Mouse (Mus musculus): ENCODE data around the gene Zfp790. TPM values are rescaled to one million over a fixed set of nuclear protein-coding genes. Genes with fewer than 3 reads are reported as not detected.
A peak's percentile ranks its signal among the peaks of the same experiment; 100 is the strongest.

Zfp790 gene
- polyA plus RNA-seq, 1 experiment from 2014 or later: 23.5 TPM

DNA sequence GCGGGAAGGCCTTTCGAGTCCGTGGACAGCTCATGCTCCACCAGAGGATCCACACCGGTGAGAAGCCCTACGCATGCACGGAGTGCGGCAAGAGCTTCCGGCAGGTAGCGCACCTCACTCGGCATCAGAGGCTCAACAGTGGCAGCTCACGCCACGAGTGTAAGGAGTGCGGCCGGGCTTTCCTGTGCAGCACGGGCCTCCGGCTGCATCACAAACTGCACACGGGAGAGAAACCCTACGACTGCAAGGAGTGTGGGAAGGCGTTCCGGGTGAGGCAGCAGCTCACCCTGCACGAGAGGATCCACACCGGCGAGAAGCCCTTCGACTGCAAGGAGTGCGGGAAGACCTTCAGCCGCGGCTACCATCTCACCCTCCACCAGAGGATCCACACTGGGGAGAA is 23.0 kb upstream of the Zfp790 start:
- H3K27me3 ChIP-seq: no peaks in the 10 kb centered on the region
- no peaks in the 10 kb centered on the region; the same call in 1 of the 2 replicates for H3K9me3 ChIP-seq
- H3K4me2 ChIP-seq: no peak overlapping the region
- H3K27ac ChIP-seq (replicated peaks): no peak overlapping the region
- 39% methylated on average over 27 of the region's 27 CpGs for WGBS
- no peak overlapping the region for H3K9ac ChIP-seq
- H3K4me3 ChIP-seq: no peak overlapping the region
- no peaks in the 10 kb centered on the region for H3K4me1 ChIP-seq (replicated peaks)
- no peak for ATAC-seq (ENCODE audit: low FRiP score, low read depth)
- H3K36me3 ChIP-seq: peaks cover 66% of the 10 kb centered on the region

DNA sequence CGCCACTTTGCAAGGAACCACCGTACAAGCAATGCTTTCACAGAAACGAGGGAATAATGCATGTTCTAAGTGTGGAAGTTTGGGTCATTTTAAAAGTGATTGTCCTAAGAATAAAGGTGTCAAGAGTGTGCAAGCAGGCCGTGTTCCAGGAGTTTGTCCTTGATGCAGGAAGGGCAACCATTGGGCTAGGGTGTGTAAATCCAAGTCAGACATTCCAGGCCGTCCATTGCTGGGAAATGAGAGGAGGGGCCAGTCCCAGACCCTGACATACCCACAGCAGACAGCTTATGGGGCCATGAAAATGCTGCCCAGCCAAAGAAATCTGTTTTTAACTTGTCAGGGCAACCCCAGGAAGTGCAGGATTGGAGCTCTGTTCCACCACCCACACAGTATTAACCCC is 8.9 kb upstream of the Zfp790 start:
- WGBS: 91% methylated on average over 5 of the region's 5 CpGs
- H3K27me3 ChIP-seq: no peaks in the 10 kb centered on the region
- no peak for ATAC-seq (ENCODE audit: low FRiP score, low read depth)

GRCm38 (mm10) chr7:29812244-29812643 is 3.7 kb upstream of the Zfp790 start:
- Histone ChIP-seq H3K27ac (replicated peaks) (no peak overlapping the region), H3K9me3 (0 out of 2 replicates have a peak, but pooled peaks cover 5% of the 10 kb centered on the region), H3K27me3 (no peaks in the 10 kb centered on the region), H3K4me3 (no peak overlapping the region), H3K9ac (no peak overlapping the region), H3K4me2 (no peak overlapping the region), H3K36me3 (peaks cover 3% of the 10 kb centered on the region; the same call in 1 of the 2 replicates), H3K4me1 (replicated peaks) (peaks cover 19% of the 10 kb centered on the region)
- ATAC-seq (ENCODE audit: low FRiP score, low read depth): no peak
- WGBS: 91% methylated on average over 1 of the region's 1 CpGs

More for the DNA sequence above, 8.9 kb upstream of the Zfp790 start:
- Histone ChIP-seq H3K27ac (replicated peaks) (no peak overlapping the region), H3K36me3 (peaks cover 3% of the 10 kb centered on the region; the same call in 1 of the 2 replicates), H3K9ac (no peak overlapping the region), H3K4me1 (replicated peaks) (no peaks in the 10 kb centered on the region), H3K4me2 (no peak overlapping the region), H3K4me3 (no peak overlapping the region), H3K9me3 (0 out of 2 replicates have a peak, but pooled peaks cover 5% of the 10 kb centered on the region)

DNA sequence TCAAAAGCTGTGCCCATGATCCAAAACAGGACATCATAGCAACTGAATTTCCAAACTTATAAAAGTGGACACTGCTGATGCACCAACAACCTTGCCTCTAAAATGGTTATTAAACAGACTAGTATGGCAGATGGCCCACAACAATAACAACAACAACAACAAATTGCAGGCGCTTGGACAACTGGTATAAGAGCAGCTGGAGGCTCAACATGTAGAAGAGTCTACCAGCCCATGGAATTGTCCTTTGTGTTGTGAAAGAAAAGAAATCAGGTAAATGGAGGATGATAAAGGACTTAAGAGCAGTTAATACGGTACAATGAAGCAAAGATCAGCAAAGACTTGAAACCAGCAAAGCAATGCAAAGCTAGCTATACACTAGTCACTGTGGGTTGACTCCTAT is 1.5 kb upstream of the Zfp790 start:
- H3K4me1 ChIP-seq (replicated peaks): peaks cover 38% of the 10 kb centered on the region
- H3K27ac ChIP-seq (replicated peaks): no peak overlapping the region
- WGBS: 96% methylated on average over 2 of the region's 2 CpGs
- peak overlapping the region; percentile 75 for H3K4me2 ChIP-seq
- peak overlapping the region; percentile 67; the same call in 1 of the 2 replicates for H3K4me3 ChIP-seq
- ATAC-seq (ENCODE audit: low FRiP score, low read depth): no peak
- peaks cover 3% of the 10 kb centered on the region; the same call in 1 of the 2 replicates for H3K36me3 ChIP-seq
- H3K27me3 ChIP-seq: no peaks in the 10 kb centered on the region
- 0 out of 2 replicates have a peak, but pooled peaks cover 5% of the 10 kb centered on the region for H3K9me3 ChIP-seq
- H3K9ac ChIP-seq: no peak overlapping the region

- peak overlapping the region; percentile 75 for H3K4me2 ChIP-seq
- peak; percentile 57 for ATAC-seq (ENCODE audit: low FRiP score, low read depth)
- no peaks in the 10 kb centered on the region for H3K27me3 ChIP-seq
- H3K27ac ChIP-seq (replicated peaks): peak overlapping the region; percentile 91
- peaks cover 43% of the 10 kb centered on the region for H3K4me1 ChIP-seq (replicated peaks)
- peak overlapping the region; percentile 74 for H3K9ac ChIP-seq
- H3K9me3 ChIP-seq: 0 out of 2 replicates have a peak, but pooled peaks cover 5% of the 10 kb centered on the region
- peaks cover 3% of the 10 kb centered on the region; the same call in 1 of the 2 replicates for H3K36me3 ChIP-seq
- WGBS: 1% methylated on average over 12 of the region's 12 CpGs
- peak overlapping the region; percentile 67 for H3K4me3 ChIP-seq
These were observed 691 bp upstream of the Zfp790 start for GRCm38 (mm10) chr7:29815061-29815784.

GRCm38 (mm10) chr7:29818619-29819254 is 2.8 kb downstream of the Zfp790 start:
- Histone ChIP-seq H3K4me3 (peak overlapping the region; percentile 58), H3K9ac (peak overlapping the region; percentile 63), H3K4me1 (replicated peaks) (peaks cover 43% of the 10 kb centered on the region), H3K4me2 (peak overlapping the region; percentile 67), H3K27me3 (no peaks in the 10 kb centered on the region), H3K36me3 (peaks cover 5% of the 10 kb centered on the region; the same call in 1 of the 2 replicates), H3K9me3 (no peaks in the 10 kb centered on the region), H3K27ac (replicated peaks) (peak overlapping the region; percentile 82)
- WGBS: 1% methylated on average over 12 of the region's 12 CpGs
- ATAC-seq (ENCODE audit: low FRiP score, low read depth): peak; percentile 70

DNA sequence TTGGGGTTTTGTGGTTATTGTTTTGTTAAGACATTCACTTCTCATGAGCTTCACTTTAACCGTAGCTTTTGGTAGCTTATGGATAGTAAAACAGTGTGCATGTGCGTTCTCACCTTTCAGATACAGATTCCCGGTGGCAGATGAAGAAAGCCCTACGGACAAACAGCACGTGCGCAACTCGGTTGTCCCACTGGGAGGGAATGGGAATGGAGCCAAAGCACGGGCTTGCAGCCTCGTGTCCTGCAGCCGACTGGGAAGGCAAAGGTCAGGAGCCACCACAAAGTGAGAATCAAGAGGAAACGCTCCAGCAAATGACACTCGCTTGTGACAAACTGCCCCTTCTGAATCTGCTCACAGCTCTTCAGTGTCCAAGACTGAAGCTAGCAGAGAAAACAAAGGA is 12.1 kb downstream of the Zfp790 start:
- ATAC-seq (ENCODE audit: low FRiP score, low read depth): no peak
- H3K36me3 ChIP-seq: peaks cover 85% of the 10 kb centered on the region

GRCm38 (mm10) chr7:29829804-29830203 is 13.9 kb downstream of the Zfp790 start:
- Histone ChIP-seq H3K36me3 (peaks cover 86% of the 10 kb centered on the region), H3K27ac (replicated peaks) (no peak overlapping the region), H3K9me3 (no peaks in the 10 kb centered on the region), H3K4me3 (no peak overlapping the region), H3K9ac (no peak overlapping the region), H3K4me1 (replicated peaks) (no peaks in the 10 kb centered on the region), H3K4me2 (no peak overlapping the region), H3K27me3 (no peaks in the 10 kb centered on the region)
- 71% methylated on average over 12 of the region's 12 CpGs for WGBS
- no peak for ATAC-seq (ENCODE audit: low FRiP score, low read depth)

More for the DNA sequence above, 12.1 kb downstream of the Zfp790 start:
- Histone ChIP-seq H3K4me3 (no peak overlapping the region), H3K4me2 (no peak overlapping the region), H3K27me3 (no peaks in the 10 kb centered on the region), H3K9me3 (no peaks in the 10 kb centered on the region), H3K4me1 (replicated peaks) (no peaks in the 10 kb centered on the region), H3K9ac (no peak overlapping the region), H3K27ac (replicated peaks) (no peak overlapping the region)
- WGBS: 90% methylated on average over 12 of the region's 12 CpGs

GRCm38 (mm10) chr7:29836816-29837215 is 20.9 kb downstream of the Zfp790 start:
- no peaks in the 10 kb centered on the region for H3K9me3 ChIP-seq
- ATAC-seq (ENCODE audit: low FRiP score, low read depth): no peak
- H3K4me2 ChIP-seq: no peak overlapping the region
- peaks cover 35% of the 10 kb centered on the region for H3K36me3 ChIP-seq
- H3K4me1 ChIP-seq (replicated peaks): no peaks in the 10 kb centered on the region
- H3K4me3 ChIP-seq: no peak overlapping the region
- 97% methylated on average over 1 of the region's 1 CpGs for WGBS
- H3K27ac ChIP-seq (replicated peaks): no peak overlapping the region
- no peaks in the 10 kb centered on the region for H3K27me3 ChIP-seq
- no peak overlapping the region for H3K9ac ChIP-seq

DNA sequence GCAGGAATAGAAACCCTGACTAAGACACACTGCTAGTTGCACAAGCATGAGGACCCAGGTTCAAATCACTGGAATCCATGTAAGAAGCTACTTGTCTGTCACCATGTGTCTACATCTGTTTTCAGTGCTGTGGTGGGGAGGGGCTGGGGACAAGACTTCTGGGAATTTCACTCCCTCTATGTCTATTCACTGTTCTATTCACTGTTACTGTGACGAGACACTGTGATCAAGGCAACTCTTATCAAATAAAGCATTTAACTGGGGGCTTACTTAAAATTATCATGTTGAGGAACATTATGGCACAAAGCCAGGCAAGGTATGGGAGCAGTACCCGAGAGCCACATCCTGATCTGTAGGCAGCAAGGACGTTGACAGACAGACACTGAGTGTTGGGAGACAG is 23.3 kb downstream of the Zfp790 start:
- H3K4me3 ChIP-seq: no peak overlapping the region
- H3K27ac ChIP-seq (replicated peaks): no peak overlapping the region
- WGBS: 85% methylated on average over 3 of the region's 3 CpGs
- H3K9me3 ChIP-seq: no peaks in the 10 kb centered on the region
- H3K4me1 ChIP-seq (replicated peaks): no peaks in the 10 kb centered on the region
- no peak overlapping the region for H3K9ac ChIP-seq
- no peak for ATAC-seq (ENCODE audit: low FRiP score, low read depth)
- no peak overlapping the region for H3K4me2 ChIP-seq
- no peaks in the 10 kb centered on the region for H3K27me3 ChIP-seq
- H3K36me3 ChIP-seq: peaks cover 28% of the 10 kb centered on the region

DNA sequence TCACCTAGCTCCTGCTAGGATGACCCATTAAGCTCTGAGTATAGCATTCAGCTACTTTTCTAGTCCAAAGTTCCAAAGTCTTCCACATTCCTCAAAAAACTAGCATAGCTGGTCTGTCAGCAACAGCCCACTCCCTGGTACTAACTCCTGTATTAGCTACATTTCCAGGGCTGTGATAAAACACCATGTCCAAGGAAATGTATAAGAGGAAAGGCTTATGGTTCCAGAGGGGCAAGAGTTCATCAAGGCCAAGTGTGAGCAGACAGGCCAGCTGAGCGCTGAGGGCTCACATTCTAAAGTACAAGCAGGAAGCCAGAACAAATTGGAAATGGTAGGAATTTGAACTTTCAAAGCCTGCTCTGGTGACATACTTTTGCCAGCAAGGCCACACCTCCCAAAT is 26.2 kb downstream of the Zfp790 start:
- no peaks in the 10 kb centered on the region for H3K4me1 ChIP-seq (replicated peaks)
- H3K27ac ChIP-seq (replicated peaks): no peak overlapping the region
- no peaks in the 10 kb centered on the region for H3K9me3 ChIP-seq
- no peak overlapping the region for H3K4me3 ChIP-seq
- H3K36me3 ChIP-seq: peaks cover 39% of the 10 kb centered on the region
- no peak for ATAC-seq (ENCODE audit: low FRiP score, low read depth)
- WGBS: 94% methylated on average over 1 of the region's 1 CpGs
- H3K27me3 ChIP-seq: no peaks in the 10 kb centered on the region
- H3K9ac ChIP-seq: no peak overlapping the region
- H3K4me2 ChIP-seq: no peak overlapping the region

- H3K4me3 ChIP-seq: no peak overlapping the region
- no peaks in the 10 kb centered on the region for H3K4me1 ChIP-seq (replicated peaks)
- H3K9ac ChIP-seq: no peak overlapping the region
- WGBS: 93% methylated on average over 5 of the region's 5 CpGs
- H3K4me2 ChIP-seq: no peak overlapping the region
- H3K36me3 ChIP-seq: peaks cover 58% of the 10 kb centered on the region
- no peaks in the 10 kb centered on the region for H3K9me3 ChIP-seq
- no peak for ATAC-seq (ENCODE audit: low FRiP score, low read depth)
- H3K27me3 ChIP-seq: no peaks in the 10 kb centered on the region
- no peak overlapping the region for H3K27ac ChIP-seq (replicated peaks)
These were observed 28.7 kb downstream of the Zfp790 start for GRCm38 (mm10) chr7:29844616-29845015.
